Mouse (Mus musculus) ES-Bruce4 (cell line): ENCODE data around the gene Gm960. TPM values are rescaled to one million over a fixed set of nuclear protein-coding genes. Genes with fewer than 3 reads are reported as not detected.

Experiments used
- H3K27ac ChIP-seq: 2 replicates; pipeline ENCODE4 v1.5.1; 2012; ENCODE audit warnings: low read length, inconsistent platforms; ENCODE audit not compliant: insufficient read depth
- H3K27me3 ChIP-seq: 2 replicates; pipeline ENCODE4 v1.6.1; 2012; ENCODE audit warnings: mild to moderate bottlenecking, low read length, inconsistent platforms; ENCODE audit not compliant: control insufficient read depth, poor library complexity, insufficient read depth, severe bottlenecking
- H3K36me3 ChIP-seq: 2 replicates; pipeline ENCODE4 v1.6.1; 2012; ENCODE audit warnings: inconsistent platforms, mild to moderate bottlenecking, low read length, moderate library complexity; ENCODE audit not compliant: control insufficient read depth, poor library complexity, insufficient read depth, severe bottlenecking
- H3K4me1 ChIP-seq: one replicate; pipeline ENCODE4 v1.8.1; 2011; ENCODE audit warnings: low read length; ENCODE audit not compliant: control insufficient read depth, insufficient read depth
- H3K4me3 ChIP-seq: 2 replicates; pipeline ENCODE4 v1.5.1; 2011; ENCODE audit warnings: low read depth, mild to moderate bottlenecking, low read length
- H3K9ac ChIP-seq: 2 replicates; pipeline ENCODE4 v1.6.1; 2012; ENCODE audit warnings: low read depth, mild to moderate bottlenecking, inconsistent platforms; ENCODE audit not compliant: poor library complexity, severe bottlenecking
- H3K9me3 ChIP-seq: replicated peaks from 2 replicates; pipeline ENCODE4 v1.6.1; 2012; ENCODE audit warnings: mild to moderate bottlenecking, low read length, inconsistent platforms; ENCODE audit not compliant: control insufficient read depth, poor library complexity, insufficient read depth, severe bottlenecking
- CTCF ChIP-seq: IDR thresholded peaks from one replicate; pipeline ENCODE4 v1.8.1; 2011; ENCODE audit warnings: low read depth, low read length
- EP300 ChIP-seq: IDR thresholded peaks from 2 replicates; pipeline ENCODE4 v1.6.1; 2011; ENCODE audit warnings: low read depth, low read length; ENCODE audit not compliant: insufficient read depth
- POLR2A ChIP-seq: IDR thresholded peaks from one replicate; pipeline ENCODE4 v1.8.1; 2011; ENCODE audit warnings: low read length; ENCODE audit not compliant: insufficient read depth
- polyA plus RNA-seq: library from polyadenylated mRNA; stranded (reverse); fragments of >200 nt; gene quantifications from 2 replicates; pipeline ENCODE4 v1.2.4, GENCODE M21; 2011; ENCODE audit warnings: low read depth; ENCODE audit not compliant: missing spikeins, insufficient read depth, insufficient read length

Gm960 gene
- polyA plus RNA-seq, 1 experiment: 0.87 TPM

DNA sequence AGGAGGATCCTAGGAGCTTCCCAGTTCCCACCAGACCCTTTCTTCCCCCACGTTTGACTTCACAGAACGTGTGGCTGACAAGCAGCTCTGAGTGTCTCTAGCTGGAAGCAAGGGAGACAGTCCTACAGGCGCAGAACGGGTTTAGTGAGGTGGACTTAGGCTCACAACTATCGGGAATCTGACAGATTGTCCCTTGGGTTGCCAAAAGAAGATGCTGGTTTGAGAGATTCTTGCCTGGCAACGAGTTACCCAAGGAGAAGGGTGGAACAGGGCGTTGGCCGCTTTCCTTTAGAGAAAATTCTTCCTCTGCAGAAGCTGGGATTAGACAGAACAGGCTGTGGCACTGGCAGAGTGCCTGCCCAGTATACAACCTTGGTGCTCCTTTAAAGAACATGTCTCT lies 388 bp upstream of the Gm960 start:
- no peaks in the 10 kb centered on the region for H3K4me1 ChIP-seq
- H3K9ac ChIP-seq: no peak overlapping the region
- no peaks in the 10 kb centered on the region for H3K36me3 ChIP-seq
- no peak for TF ChIP-seq CTCF
- TF ChIP-seq POLR2A: no peak
- no peak for TF ChIP-seq EP300
- no peaks in the 10 kb centered on the region for H3K9me3 ChIP-seq
- H3K4me3 ChIP-seq: no peak overlapping the region
- H3K27me3 ChIP-seq: peaks cover 2% of the 10 kb centered on the region
- no peak overlapping the region for H3K27ac ChIP-seq

DNA sequence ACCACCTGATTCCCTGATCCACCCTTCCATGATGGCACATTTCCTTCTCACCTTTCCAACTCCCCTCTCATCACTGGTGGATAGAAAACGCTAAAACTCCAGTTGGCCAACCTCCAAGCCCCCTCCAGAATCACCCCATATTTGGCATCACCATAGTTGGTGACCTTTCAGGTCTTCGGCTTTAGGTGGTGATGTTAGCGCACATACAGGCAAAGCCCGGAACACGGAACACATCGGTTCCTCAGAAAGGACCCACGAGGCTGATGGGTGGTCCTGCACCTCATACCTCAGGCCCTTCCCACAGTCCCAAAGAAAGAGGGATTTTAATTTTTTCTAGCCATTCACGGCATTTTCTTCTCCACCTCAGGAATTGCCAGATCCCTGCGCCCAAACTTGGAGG lies 747 bp downstream of the Gm960 start:
- Histone ChIP-seq H3K36me3 (no peaks in the 10 kb centered on the region), H3K9me3 (no peaks in the 10 kb centered on the region), H3K4me3 (peak overlapping the region; percentile 39), H3K27me3 (peaks cover 2% of the 10 kb centered on the region), H3K27ac (no peak overlapping the region), H3K4me1 (no peaks in the 10 kb centered on the region), H3K9ac (0 out of 2 replicates have a peak overlapping the region, but pooled peaks have one; percentile 30)
- TF ChIP-seq POLR2A (no peak), CTCF (no peak), EP300 (no peak)

DNA sequence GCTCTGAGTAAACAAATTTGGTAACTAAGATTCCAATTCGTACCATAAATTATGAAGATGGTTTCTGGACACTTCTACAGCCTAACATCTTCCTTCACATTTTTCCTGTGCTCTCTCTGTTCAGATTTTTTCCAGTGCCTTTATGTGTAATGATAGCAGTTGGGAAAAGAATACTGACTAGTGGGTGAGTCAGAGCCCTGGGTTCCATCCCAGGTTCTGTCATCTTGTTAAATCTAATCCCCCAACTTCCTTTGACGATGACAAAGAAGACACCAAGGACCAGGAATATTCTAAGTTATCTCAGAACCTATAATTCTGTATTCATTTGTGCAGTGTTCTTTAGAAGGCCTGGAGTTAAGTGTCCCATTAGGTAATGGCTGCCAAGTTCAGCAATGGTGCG lies 1.3 kb downstream of the Gm960 start:
- Histone ChIP-seq H3K4me3 (no peak overlapping the region), H3K9me3 (no peaks in the 10 kb centered on the region), H3K9ac (no peak overlapping the region), H3K36me3 (no peaks in the 10 kb centered on the region), H3K4me1 (no peaks in the 10 kb centered on the region), H3K27ac (no peak overlapping the region), H3K27me3 (peaks cover 2% of the 10 kb centered on the region)
- no peak for TF ChIP-seq POLR2A

DNA sequence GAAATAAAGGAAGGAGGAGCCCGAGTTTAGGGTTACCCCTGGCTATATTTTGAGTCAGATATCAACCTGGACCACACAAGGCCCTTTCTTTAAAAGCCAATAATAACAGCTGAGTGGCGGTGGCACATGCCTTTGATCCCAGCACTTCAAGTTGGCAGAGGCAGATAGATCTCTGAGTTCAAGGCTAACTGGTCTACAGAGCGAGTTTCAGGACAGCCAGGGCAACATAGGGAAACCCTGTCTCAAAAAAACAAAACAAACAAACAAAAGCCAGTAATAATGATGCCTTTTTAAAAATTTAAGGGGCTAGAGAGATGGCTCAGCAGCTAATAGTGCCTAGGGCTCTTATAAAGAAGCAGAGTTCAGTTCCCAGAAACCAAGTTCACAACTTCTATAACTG lies 4.1 kb downstream of the Gm960 start:
- Histone ChIP-seq H3K9ac (no peak overlapping the region), H3K36me3 (no peaks in the 10 kb centered on the region), H3K4me3 (no peak overlapping the region), H3K4me1 (no peaks in the 10 kb centered on the region), H3K9me3 (no peaks in the 10 kb centered on the region), H3K27me3 (no peaks in the 10 kb centered on the region; the same call in 1 of the 2 replicates), H3K27ac (no peak overlapping the region)
- no peak for TF ChIP-seq EP300
- no peak for TF ChIP-seq CTCF
- no peak for TF ChIP-seq POLR2A

DNA sequence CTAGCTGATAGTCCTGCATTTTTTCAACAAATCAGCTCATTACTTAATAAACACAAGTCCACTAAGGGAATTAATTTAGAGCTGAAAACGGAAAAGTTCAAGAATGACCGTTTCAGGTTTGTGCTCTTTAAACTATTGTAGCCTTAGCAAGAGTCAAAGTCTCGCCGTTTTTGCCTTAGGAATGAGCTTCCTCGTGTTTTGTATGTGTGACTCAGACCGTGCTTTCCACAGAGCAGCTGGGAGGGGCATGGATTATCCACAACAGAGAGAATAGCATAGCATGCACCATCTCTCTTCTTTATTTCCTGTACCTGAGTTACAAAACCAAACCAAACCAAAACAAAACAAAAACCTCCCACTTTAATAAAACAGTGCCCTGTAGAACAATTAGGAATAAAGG lies 26.1 kb downstream of the Gm960 start:
- Histone ChIP-seq H3K9ac (no peak overlapping the region), H3K4me1 (no peaks in the 10 kb centered on the region), H3K27me3 (no peaks in the 10 kb centered on the region; the same call in 1 of the 2 replicates), H3K4me3 (no peak overlapping the region), H3K36me3 (no peaks in the 10 kb centered on the region), H3K9me3 (no peaks in the 10 kb centered on the region), H3K27ac (no peak overlapping the region)
- TF ChIP-seq POLR2A (no peak), EP300 (no peak), CTCF (no peak)

DNA sequence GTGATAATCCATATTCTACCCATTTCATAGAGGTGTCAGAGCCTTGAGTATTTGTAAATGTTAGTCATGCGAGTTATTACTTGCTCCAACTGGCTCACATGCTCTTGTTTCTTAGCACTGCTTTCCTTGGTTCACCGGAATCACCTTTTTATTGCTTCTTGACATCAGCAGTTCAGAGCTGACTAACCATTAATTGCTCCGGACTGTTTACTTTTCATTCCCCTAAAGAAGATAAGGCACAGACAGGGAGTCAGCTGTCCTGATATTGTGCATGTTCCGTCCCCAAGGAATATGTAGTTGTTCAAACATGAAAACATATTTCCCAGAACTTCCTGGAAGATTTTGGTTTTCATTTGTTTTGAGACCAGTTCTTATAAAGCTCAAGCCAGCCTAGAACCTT lies 27.7 kb downstream of the Gm960 start:
- H3K36me3 ChIP-seq: no peaks in the 10 kb centered on the region
- no peaks in the 10 kb centered on the region for H3K4me1 ChIP-seq
- no peaks in the 10 kb centered on the region for H3K27me3 ChIP-seq
- no peak for TF ChIP-seq EP300
- TF ChIP-seq POLR2A: no peak
- TF ChIP-seq CTCF: no peak
- 0 out of 2 replicates have a peak, but pooled peaks cover 2% of the 10 kb centered on the region for H3K9me3 ChIP-seq
- no peak overlapping the region for H3K9ac ChIP-seq
- no peak overlapping the region for H3K27ac ChIP-seq
- no peak overlapping the region for H3K4me3 ChIP-seq
